Mouse (Mus musculus) olfactory bulb, adult 2 months (tissue): ENCODE data around the gene Maip1. TPM values are rescaled to one million over a fixed set of nuclear protein-coding genes. Genes with fewer than 3 reads are reported as not detected.

ENCODE experiments used
- H3K27ac ChIP-seq: fragments of 200-500 bp; 2 replicates; pipeline ENCODE4 v1.5.1; 2012; ENCODE audit warnings: low read depth, low read length; ENCODE audit not compliant: insufficient read depth
- H3K4me1 ChIP-seq: fragments of 200-500 bp; 2 replicates; pipeline ENCODE4 v1.6.1; 2012; ENCODE audit warnings: low read length; ENCODE audit not compliant: control insufficient read depth, insufficient read depth
- H3K4me3 ChIP-seq: fragments of 200-500 bp; 2 replicates; pipeline ENCODE4 v1.5.1; 2012; ENCODE audit warnings: mild to moderate bottlenecking, low read depth, low read length, moderate library complexity; ENCODE audit not compliant: insufficient read depth
- CTCF ChIP-seq: fragments of 200-500 bp; IDR thresholded peaks from 2 replicates; pipeline ENCODE4 v1.5.1; 2012; ENCODE audit warnings: low read depth, mild to moderate bottlenecking, low read length, moderate library complexity; ENCODE audit not compliant: insufficient read depth
- POLR2A ChIP-seq: fragments of 200-500 bp; IDR thresholded peaks from 2 replicates; pipeline ENCODE4 v1.6.1; 2012; ENCODE audit warnings: mild to moderate bottlenecking, low read depth, low read length, moderate library complexity; ENCODE audit not compliant: insufficient read depth
- WGBS: fragments of 180-500 bp; shearing (Covaris S2); methylation state at CpG from one replicate; pipeline ENCODE4 v1.1.7; 2018; 5-methylcytosine and 5-hydroxymethylcytosine counted together
- polyA plus RNA-seq: library from polyadenylated mRNA; stranded (reverse); fragments of >200 nt; gene quantifications from 2 replicates; pipeline ENCODE4 v1.2.4, GENCODE M21; 2012; ENCODE audit warnings: low replicate concordance; ENCODE audit not compliant: missing spikeins, insufficient read depth, insufficient read length

Gene Maip1
- polyA plus RNA-seq, 1 experiment = not detected

DNA sequence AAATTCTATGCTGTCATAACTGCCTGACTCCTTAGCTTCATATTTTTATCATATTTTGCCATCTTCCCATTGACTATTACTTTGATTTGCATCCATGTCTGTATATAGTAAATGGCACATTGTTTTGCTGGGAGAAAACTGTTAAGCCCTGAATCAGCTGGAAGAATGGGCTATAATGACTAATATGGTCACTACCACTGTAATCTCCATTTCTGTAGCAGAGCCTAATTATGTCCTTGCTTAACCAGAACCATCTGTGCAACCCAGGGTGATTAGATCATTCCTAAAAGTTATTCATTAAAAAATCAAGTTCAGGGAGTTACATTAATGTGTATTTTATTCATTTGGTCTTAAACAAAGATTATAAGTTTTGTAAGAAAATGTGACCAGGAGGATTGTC is 19.6 kb upstream of the Maip1 start:
- H3K27ac ChIP-seq = no peak overlapping the region
- TF ChIP-seq CTCF (no peak), POLR2A (no peak)
- H3K4me3 ChIP-seq = no peak overlapping the region
- H3K4me1 ChIP-seq = no peaks in the 10 kb centered on the region

DNA sequence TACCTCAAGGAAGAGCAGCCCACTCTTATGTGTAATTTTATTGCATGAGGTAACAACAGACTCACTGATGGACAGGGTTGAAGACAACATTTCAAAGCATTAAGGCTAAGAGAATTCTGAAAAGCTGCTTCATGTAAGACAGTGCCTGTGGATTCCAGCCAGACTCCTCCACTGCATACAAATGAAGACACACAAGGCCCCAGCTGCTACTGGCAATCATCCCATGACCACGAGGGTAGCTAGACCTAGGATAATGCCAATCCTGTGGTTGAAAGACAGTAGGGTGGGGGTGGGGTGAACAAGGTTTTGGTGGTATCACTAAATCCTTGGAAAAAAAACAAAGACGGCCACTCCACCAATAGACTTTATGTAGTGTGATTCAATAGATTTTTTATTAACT is 18.3 kb upstream of the Maip1 start:
- 28% methylated on average over 2 of the region's 2 CpGs for WGBS
- TF ChIP-seq CTCF = no peak
- no peak overlapping the region for H3K27ac ChIP-seq

DNA sequence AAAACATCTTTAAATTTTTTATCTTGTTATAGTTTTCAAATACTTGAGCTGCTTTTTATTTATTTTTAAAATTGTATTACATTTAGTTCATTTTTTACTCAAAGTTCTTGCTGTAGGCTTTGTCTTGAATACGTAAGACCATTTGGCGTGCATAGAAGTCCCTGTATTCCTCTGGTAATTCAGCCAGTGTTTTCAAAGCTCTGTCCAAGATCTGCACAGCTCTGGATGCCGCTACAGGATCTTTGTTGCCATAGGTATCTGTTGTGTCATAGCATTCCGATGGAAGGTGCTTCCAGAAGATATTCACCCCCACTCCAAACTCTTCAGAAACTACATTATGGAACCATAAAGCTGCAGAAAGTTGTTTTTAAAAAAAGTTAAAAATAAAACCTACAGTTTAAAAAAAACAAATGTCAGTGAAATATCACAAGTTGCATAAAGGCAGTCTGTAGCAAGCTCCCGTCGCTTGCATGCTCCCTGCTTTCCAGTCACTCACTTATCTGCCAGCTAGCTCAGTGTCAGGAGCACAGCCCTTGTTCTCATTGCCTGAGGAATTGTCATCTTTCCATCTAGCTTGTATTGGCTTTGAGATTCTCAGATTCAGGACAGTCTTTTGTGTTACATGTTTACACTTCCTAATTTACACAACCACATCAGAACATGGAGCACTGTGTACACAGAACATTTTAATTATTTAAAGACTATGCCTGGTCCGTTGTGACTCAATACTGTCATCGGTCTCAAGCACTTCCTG is 17.5 kb upstream of the Maip1 start:
- TF ChIP-seq POLR2A (no peak), CTCF (no peak)
- H3K4me1 ChIP-seq = no peaks in the 10 kb centered on the region
- 68% methylated on average over 8 of the region's 8 CpGs for WGBS
- H3K27ac ChIP-seq = no peak overlapping the region
- no peak overlapping the region for H3K4me3 ChIP-seq

More for the DNA sequence above, 18.3 kb upstream of the Maip1 start:
- H3K4me1 ChIP-seq = no peaks in the 10 kb centered on the region
- H3K4me3 ChIP-seq = no peak overlapping the region

DNA sequence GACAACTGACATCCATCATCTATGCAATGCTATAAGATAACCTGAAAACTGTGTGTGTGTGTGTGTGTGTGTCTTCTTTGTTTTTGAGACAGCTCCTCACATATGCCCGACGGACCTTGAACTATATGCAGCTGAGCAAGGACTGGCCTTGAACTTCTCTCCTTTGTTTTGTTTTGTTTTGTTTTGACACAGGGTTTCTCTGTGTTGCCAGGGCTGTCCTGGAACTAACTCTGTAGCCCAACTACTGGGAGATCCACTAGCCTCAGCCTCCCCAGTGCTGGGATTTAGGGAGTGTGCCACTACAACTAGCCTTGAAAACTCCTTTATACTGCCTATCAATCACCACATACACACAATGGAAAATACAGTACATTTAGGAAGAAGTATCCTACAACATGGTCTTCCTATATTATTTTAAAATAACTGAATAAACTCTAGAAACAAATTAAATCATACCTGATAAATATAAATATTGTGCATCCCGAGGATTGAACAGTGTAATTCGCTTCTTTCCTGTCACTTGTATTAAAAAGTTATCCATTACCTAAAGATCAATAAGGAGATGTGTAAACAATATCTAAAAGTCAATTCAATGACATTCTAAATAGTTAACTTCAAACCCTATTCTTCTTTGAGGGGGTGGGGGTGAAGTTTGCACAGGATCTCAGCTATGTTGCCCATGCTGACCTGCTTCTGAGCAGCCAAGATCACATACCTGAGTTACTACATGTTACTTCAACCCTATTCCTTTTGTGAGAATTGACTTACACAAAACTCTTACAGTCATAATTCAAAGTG is 14.9 kb upstream of the Maip1 start:
- no peak for TF ChIP-seq CTCF
- no peak for TF ChIP-seq POLR2A

DNA sequence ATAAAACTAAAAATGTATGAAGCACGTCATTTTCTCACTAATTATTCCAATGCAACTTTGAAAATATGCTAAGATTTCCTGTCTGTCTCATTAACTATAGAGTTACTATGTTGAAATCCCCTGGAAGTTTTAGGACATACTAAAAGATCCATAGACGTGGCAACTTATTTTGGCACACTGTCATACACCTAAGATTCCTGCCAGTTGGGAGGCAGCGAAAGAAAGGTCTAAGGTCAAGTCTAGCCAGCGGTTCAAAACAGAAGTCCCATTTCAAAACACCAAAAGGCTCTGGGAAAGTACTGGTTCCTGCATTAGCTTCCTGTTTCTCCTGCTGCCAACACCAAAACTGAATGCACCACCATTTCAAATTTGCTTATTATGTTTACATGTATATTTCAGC is 13.7 kb upstream of the Maip1 start:
- TF ChIP-seq POLR2A (no peak), CTCF (no peak)
- no peak overlapping the region for H3K4me3 ChIP-seq
- no peaks in the 10 kb centered on the region for H3K4me1 ChIP-seq
- 85% methylated on average over 4 of the region's 4 CpGs for WGBS
- H3K27ac ChIP-seq = no peak overlapping the region

More for the DNA sequence above, 14.9 kb upstream of the Maip1 start:
- H3K4me1 ChIP-seq = no peaks in the 10 kb centered on the region
- no peak overlapping the region for H3K27ac ChIP-seq
- no peak overlapping the region for H3K4me3 ChIP-seq
- 96% methylated on average over 4 of the region's 4 CpGs for WGBS

DNA sequence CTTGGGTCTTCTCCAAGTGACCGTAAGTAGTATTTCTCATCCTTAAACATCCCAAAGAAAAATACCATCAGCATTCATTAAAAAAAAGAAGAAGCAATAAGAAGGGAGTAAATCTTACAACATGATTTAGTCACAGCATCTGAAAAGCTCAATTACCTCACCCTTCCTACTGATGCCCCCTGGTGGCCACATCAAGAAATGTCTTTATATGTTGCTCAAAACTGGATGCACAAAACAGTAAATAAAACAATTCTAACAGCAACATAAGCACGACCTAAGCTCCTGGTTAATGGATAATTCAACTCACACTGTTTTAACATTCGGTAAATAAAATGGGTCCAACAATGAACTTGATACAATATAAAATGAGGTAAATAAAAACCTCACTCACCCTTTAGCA is 12.1 kb upstream of the Maip1 start:
- Histone ChIP-seq H3K4me3 (no peak overlapping the region), H3K27ac (no peak overlapping the region), H3K4me1 (no peaks in the 10 kb centered on the region)
- 61% methylated on average over 3 of the region's 3 CpGs for WGBS
- TF ChIP-seq CTCF (no peak), POLR2A (no peak)

DNA sequence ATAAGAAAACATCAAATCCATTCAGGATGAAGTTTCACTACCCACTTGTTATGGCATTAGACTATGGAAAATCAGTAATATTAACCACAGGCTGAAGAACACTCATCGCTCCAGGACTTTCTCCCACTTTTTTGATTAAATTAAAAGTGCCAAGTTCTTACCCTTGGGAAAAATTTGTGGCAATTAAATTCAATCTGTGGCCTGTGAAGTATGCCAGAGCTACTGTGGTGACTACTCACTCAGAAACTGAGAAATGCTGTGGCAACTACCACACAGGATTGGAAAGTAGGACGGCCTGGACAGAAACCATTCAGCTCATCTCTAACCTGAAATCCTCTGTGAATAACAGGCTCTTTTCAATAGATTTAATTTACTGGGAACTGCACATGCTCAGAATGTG is 5.8 kb upstream of the Maip1 start:
- 83% methylated on average over 2 of the region's 2 CpGs for WGBS
- H3K27ac ChIP-seq = no peak overlapping the region
- no peak overlapping the region for H3K4me3 ChIP-seq
- no peak for TF ChIP-seq CTCF
- TF ChIP-seq POLR2A = no peak
- H3K4me1 ChIP-seq = no peaks in the 10 kb centered on the region

DNA sequence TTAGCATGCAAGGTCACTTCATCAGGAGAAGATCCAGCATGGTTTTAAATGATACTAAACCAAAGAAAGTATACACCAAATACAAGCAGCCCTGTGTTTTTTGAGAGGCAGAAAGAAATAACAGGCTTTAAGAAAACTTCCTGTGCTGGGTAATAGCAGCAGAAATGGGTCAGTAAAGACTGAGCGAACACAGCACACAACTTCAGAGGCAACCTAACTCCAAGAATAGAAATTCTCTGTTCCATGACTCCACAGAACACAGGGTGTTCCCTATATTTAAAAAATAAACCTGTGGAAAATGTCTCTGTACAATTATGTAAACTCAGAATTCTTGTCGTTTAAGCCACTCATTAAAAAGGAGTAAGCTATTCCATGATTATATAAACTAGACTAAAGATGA is 5.3 kb upstream of the Maip1 start:
- Histone ChIP-seq H3K4me1 (peaks cover 3% of the 10 kb centered on the region; the same call in 1 of the 2 replicates), H3K4me3 (no peak overlapping the region), H3K27ac (no peak overlapping the region)
- 83% methylated on average over 2 of the region's 2 CpGs for WGBS
- TF ChIP-seq POLR2A (no peak), CTCF (no peak)

DNA sequence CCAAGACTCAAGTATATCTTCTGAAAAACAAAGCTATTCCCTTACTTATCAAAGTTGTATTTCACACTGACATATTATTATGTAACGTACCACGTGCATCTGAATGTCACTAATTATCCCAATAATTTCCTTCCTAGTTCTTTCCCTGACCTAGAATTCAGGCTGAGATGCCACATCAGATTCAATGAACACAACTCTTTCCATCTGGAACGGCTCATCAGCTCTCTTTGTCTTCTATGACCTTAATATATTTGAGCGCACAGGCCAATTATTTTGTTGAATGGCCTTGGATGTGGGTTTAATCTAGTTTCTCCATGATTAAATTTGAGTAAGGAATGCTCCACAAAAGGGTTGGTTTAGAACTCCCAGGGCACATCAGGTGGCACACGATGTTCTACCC is 4.0 kb upstream of the Maip1 start:
- Histone ChIP-seq H3K4me3 (no peak overlapping the region), H3K27ac (no peak overlapping the region), H3K4me1 (peaks cover 3% of the 10 kb centered on the region; the same call in 1 of the 2 replicates)
- TF ChIP-seq CTCF (no peak), POLR2A (no peak)
- 79% methylated on average over 5 of the region's 5 CpGs for WGBS
